Comparison of ENCODE assay signal across 15 mouse cellular contexts in genomic region chr4:57733445-57733844, GRCm38 (mm10). TPM values are rescaled to one million over a fixed set of nuclear protein-coding genes. Genes with fewer than 3 reads are reported as not detected.
DNase-seq lines count a peak whose midpoint lies in the region; ATAC-seq and TF ChIP-seq lines count a peak whose summit lies in the region.
"Had no signal": no experiment of that assay in that cellular context is flagged by ENCODE, and none has a peak within 500 bp of the region (broad histone marks: within the 10 kb centered on the region; RNA-seq: fewer than 3 reads in every experiment).

No protein-coding gene starts in this region.

- H3K9me3 ChIP-seq in liver, postnatal 0 days (ENCODE audit: low read length), result no peaks in the 10 kb centered on the region
- H3K9me3 ChIP-seq in liver, embryonic 11.5 days (ENCODE audit: control insufficient read depth, low read length), result no peaks in the 10 kb centered on the region
- H3K9me3 ChIP-seq: stomach, embryonic 15.5 days had no signal

- WGBS in liver, postnatal 0 days (ENCODE audit: insufficient replicate concordance), result 63% methylated on average over 3 of the region's 3 CpGs
- WGBS in liver, embryonic 11.5 days, result 67% methylated on average over 3 of the region's 3 CpGs

- H3K4me2 ChIP-seq in liver, postnatal 0 days (ENCODE audit: low read depth, low read length), result no peak overlapping the region
- H3K4me2 ChIP-seq in liver, embryonic 11.5 days, result no peak overlapping the region
- H3K4me2 ChIP-seq: stomach, embryonic 15.5 days had no signal

- peak; percentile 16 for DNase-seq in heart, adult 8-10 months (ENCODE audit: low spot score)
- no peak for DNase-seq in heart, adult 9 months (ENCODE audit: low spot score in 2 of 2)
- peak; percentile 22 for DNase-seq in liver, postnatal 0 days
- no peak for DNase-seq in liver, embryonic 11.5 days (ENCODE audit: low spot score)
- DNase-seq in adrenal gland, postnatal 25 days, result peak; percentile 58
- peak; percentile 29 to 39 for DNase-seq in layer of hippocampus, adult 8-10 months (ENCODE audit: low spot score in 2 of 2)
- no peak for DNase-seq in urinary bladder, postnatal 25 days (ENCODE audit: low spot score)
- no peak for DNase-seq in lung, adult 18-20 months
- DNase-seq: cerebellum, postnatal 36 days; forebrain, postnatal 0 days; kidney, adult 9 months; liver had no signal

- no peak for TF ChIP-seq EP300 in liver, postnatal 0 days (IDR thresholded peaks at IDR 0.05; ENCODE audit: low read depth)

- H3K4me1 ChIP-seq in liver, postnatal 0 days (ENCODE audit: insufficient read depth), result no peaks in the 10 kb centered on the region
- H3K4me1 ChIP-seq in liver, embryonic 11.5 days (replicated peaks; ENCODE audit: control insufficient read depth, insufficient read depth, low read length), result no peaks in the 10 kb centered on the region
- H3K4me1 ChIP-seq: stomach, embryonic 15.5 days had no signal

- H3K27ac ChIP-seq in liver, postnatal 0 days (ENCODE audit: low read depth), result no peak overlapping the region
- no peak overlapping the region for H3K27ac ChIP-seq in liver, embryonic 11.5 days (ENCODE audit: low read depth, low read length)
- H3K27ac ChIP-seq: stomach, embryonic 15.5 days had no signal

- H3K9ac ChIP-seq in liver, postnatal 0 days (replicated peaks), result no peak overlapping the region
- no peak overlapping the region for H3K9ac ChIP-seq in liver, embryonic 11.5 days (ENCODE audit: low read depth, low read length)
- H3K9ac ChIP-seq: forebrain, postnatal 0 days; stomach, embryonic 15.5 days had no signal

- no peaks in the 10 kb centered on the region for H3K27me3 ChIP-seq in liver, postnatal 0 days (ENCODE audit: insufficient read depth, low read length)
- no peaks in the 10 kb centered on the region for H3K27me3 ChIP-seq in liver, embryonic 11.5 days (replicated peaks; ENCODE audit: control insufficient read depth, insufficient read depth, low read length)
- H3K27me3 ChIP-seq: Patski; stomach, embryonic 15.5 days had no signal

- TF ChIP-seq CTCF in liver, postnatal 0 days (IDR thresholded peaks at IDR 0.05; ENCODE audit: low read depth), result no peak

- H3K36me3 ChIP-seq in liver, postnatal 0 days (replicated peaks; ENCODE audit: insufficient read depth, low read length), result no peaks in the 10 kb centered on the region
- no peaks in the 10 kb centered on the region for H3K36me3 ChIP-seq in liver, embryonic 11.5 days (ENCODE audit: control insufficient read depth, insufficient read depth, low read length)
- H3K36me3 ChIP-seq: stomach, embryonic 15.5 days had no signal

- no peak for ATAC-seq in liver, postnatal 0 days
- no peak for ATAC-seq in liver, embryonic 11.5 days (replicated peaks; ENCODE audit: low FRiP score)
- ATAC-seq: forebrain, postnatal 0 days; midbrain, embryonic 16.5 days; Patski had no signal

- no peak overlapping the region for H3K4me3 ChIP-seq in liver, postnatal 0 days (ENCODE audit: low read depth, low read length)
- H3K4me3 ChIP-seq in liver, embryonic 11.5 days (ENCODE audit: low read depth, low read length), result no peak overlapping the region
- H3K4me3 ChIP-seq: stomach, embryonic 15.5 days had no signal

RNA-seq across cellular contexts. Expression of gene Akap2, which starts 16.0 kb away (rescaled TPM):
- 100 to 1,000 TPM in 1 of 4 experiments, 10 to 100 TPM in 3; 75.6 to 100 (median 97.5) TPM for total RNA-seq in heart, adult 8-10 months (2022)
- polyA plus RNA-seq in liver, postnatal 0 days (2015; fragmentation: Nextera tagmentation; extraction: Ambion mirVana), result 1.9 and 2.0 TPM in 2 replicates
- polyA plus RNA-seq in liver, embryonic 11.5 days (2014; fragmentation: Nextera tagmentation; extraction: Ambion mirVana), result 4.8 and 5.6 TPM in 2 replicates
- total RNA-seq in adrenal gland, postnatal 25 days (2021), result 132 and 158 TPM in 2 replicates
- 10 to 100 TPM; 43.3 to 49.6 (median 48.5) TPM for total RNA-seq in layer of hippocampus, adult 8-10 months (2022)

Comparison
In these comparisons a context has a peak if more than half of its experiments do, and no peak if none do; other contexts are left out.
1. DNase-seq: peak in heart, adult 8-10 months (single experiment), liver, postnatal 0 days (single experiment), adrenal gland, postnatal 25 days (single experiment) and layer of hippocampus, adult 8-10 months (2 of 2); none in heart, adult 9 months (0 of 2), liver, embryonic 11.5 days (single experiment), urinary bladder, postnatal 25 days (single experiment) and lung, adult 18-20 months (0 of 2).